Mouse (Mus musculus) adrenal gland, adult 2 months (tissue): ENCODE data around the gene Apobr. TPM values are rescaled to one million over a fixed set of nuclear protein-coding genes. Genes with fewer than 3 reads are reported as not detected.

ENCODE experiments used
- microRNA-seq, 2 experiments: library from miRNA; unstranded; fragments of <30 nt; microRNA quantifications; one replicate each; pipeline ENCODE4 v1.2.0; 2021
- polyA plus RNA-seq: library from polyadenylated mRNA; depleted of rRNA; stranded (reverse); fragments of >200 nt; gene quantifications from 2 replicates; pipeline ENCODE4 v1.2.3, GENCODE M21; 2012; rRNA removed
- total RNA-seq, 2 experiments: library from RNA; stranded (reverse); gene quantifications; 2 replicates each; pipeline ENCODE4 v1.2.3; 2021

Apobr gene
- total and polyA plus RNA-seq, 3 experiments = 2.0 to 5.3 (median 4.7) TPM

Small RNAs within 50 kb of the gene (microRNA-seq; reads per million reads assigned to microRNA genes)
- gene Mir7059 = 0.88 to 2.1 reads per million in 2 experiments

Other genes starting within 250 kb of the Apobr start
- 1 to 10 TPM in 1 of 2 experiments, under 1 TPM in 1; 0.43 to 1.1 TPM for gene Lat, start 215.4 kb upstream of the Apobr start, total RNA-seq
- gene Lat, start 215.4 kb upstream of the Apobr start, polyA plus RNA-seq = 1.2 and 2.0 TPM in 2 replicates
- gene Spns1, start 207.5 kb upstream of the Apobr start, total RNA-seq = 10 to 100 TPM; 31.3 to 39.0 TPM
- 223 and 234 TPM in 2 replicates for gene Spns1, start 207.5 kb upstream of the Apobr start, polyA plus RNA-seq
- 1 to 10 TPM; 5.6 to 8.2 TPM for gene Nfatc2ip, start 188.2 kb upstream of the Apobr start, total RNA-seq
- gene Nfatc2ip, start 188.2 kb upstream of the Apobr start, polyA plus RNA-seq = 4.9 and 5.4 TPM in 2 replicates
- gene Cd19, start 170.1 kb upstream of the Apobr start, total RNA-seq = under 1 TPM; 0.24 to 0.29 TPM
- 0.50 and 0.73 TPM in 2 replicates for gene Cd19, start 170.1 kb upstream of the Apobr start, polyA plus RNA-seq
- gene Rabep2, start 156.2 kb upstream of the Apobr start, total RNA-seq = 10 to 100 TPM; 39.5 to 73.6 TPM
- gene Rabep2, start 156.2 kb upstream of the Apobr start, polyA plus RNA-seq = 55.5 and 69.8 TPM in 2 replicates
- not detected for gene Atp2a1, start 121.8 kb upstream of the Apobr start, total RNA-seq
- not detected in 2 replicates for gene Atp2a1, start 121.8 kb upstream of the Apobr start, polyA plus RNA-seq
- 10 to 100 TPM; 54.4 to 61.2 TPM for gene Sh2b1, start 109.5 kb upstream of the Apobr start, total RNA-seq
- gene Sh2b1, start 109.5 kb upstream of the Apobr start, polyA plus RNA-seq = 90.7 and 93.9 TPM in 2 replicates
- 100 to 1,000 TPM; 217 to 239 TPM for gene Tufm, start 97.6 kb upstream of the Apobr start, total RNA-seq
- gene Tufm, start 97.6 kb upstream of the Apobr start, polyA plus RNA-seq = 236 and 278 TPM in 2 replicates
- 100 to 1,000 TPM in 1 of 2 experiments, 10 to 100 TPM in 1; 83.7 to 108 TPM for gene Atxn2l, start 81.5 kb upstream of the Apobr start, total RNA-seq
- gene Atxn2l, start 81.5 kb upstream of the Apobr start, polyA plus RNA-seq = 454 and 474 TPM in 2 replicates
- gene Eif3c, start 18.5 kb upstream of the Apobr start, total RNA-seq = 100 to 1,000 TPM; 236 to 240 TPM
- gene Eif3c, start 18.5 kb upstream of the Apobr start, polyA plus RNA-seq = 97.2 and 133 TPM in 2 replicates
- 10 to 100 TPM; 33.2 to 47.4 TPM for gene Cln3, start 875 bp downstream of the Apobr start, total RNA-seq
- gene Cln3, start 875 bp downstream of the Apobr start, polyA plus RNA-seq = 52.8 and 56.1 TPM in 2 replicates
- not detected for gene Il27, start 10.0 kb downstream of the Apobr start, total RNA-seq
- gene Il27, start 10.0 kb downstream of the Apobr start, polyA plus RNA-seq = 0.13 and 0.19 TPM in 2 replicates
- gene Nupr1, start 45.9 kb downstream of the Apobr start, total RNA-seq = 10 to 100 TPM; 22.9 to 26.3 TPM
- 2.8 and 4.4 TPM in 2 replicates for gene Nupr1, start 45.9 kb downstream of the Apobr start, polyA plus RNA-seq
- gene Sgf29, start 64.4 kb downstream of the Apobr start, total RNA-seq = 10 to 100 TPM; 39.9 to 49.7 TPM
- 64.5 and 74.4 TPM in 2 replicates for gene Sgf29, start 64.4 kb downstream of the Apobr start, polyA plus RNA-seq
- gene Sult1a1, start 91.5 kb downstream of the Apobr start, total RNA-seq = 10 to 100 TPM; 48.1 to 52.7 TPM
- 29.3 and 34.3 TPM in 2 replicates for gene Sult1a1, start 91.5 kb downstream of the Apobr start, polyA plus RNA-seq
- 100 to 1,000 TPM; 101 to 104 TPM for gene Bola2, start 110.5 kb downstream of the Apobr start, total RNA-seq
- gene Bola2, start 110.5 kb downstream of the Apobr start, polyA plus RNA-seq = 44.1 and 48.7 TPM in 2 replicates
- 10 to 100 TPM; 11.3 to 13.5 TPM for gene Slx1b, start 110.8 kb downstream of the Apobr start, total RNA-seq
- 35.0 and 35.7 TPM in 2 replicates for gene Slx1b, start 110.8 kb downstream of the Apobr start, polyA plus RNA-seq
- gene Coro1a, start 122.8 kb downstream of the Apobr start, total RNA-seq = 10 to 100 TPM; 11.6 to 24.3 TPM
- gene Coro1a, start 122.8 kb downstream of the Apobr start, polyA plus RNA-seq = 49.5 and 67.1 TPM in 2 replicates
- gene Mapk3, start 174.7 kb downstream of the Apobr start, total RNA-seq = 100 to 1,000 TPM; 139 to 169 TPM
- gene Mapk3, start 174.7 kb downstream of the Apobr start, polyA plus RNA-seq = 242 and 299 TPM in 2 replicates
- 1 to 10 TPM; 2.4 TPM for gene Gdpd3, start 181.4 kb downstream of the Apobr start, total RNA-seq
- gene Gdpd3, start 181.4 kb downstream of the Apobr start, polyA plus RNA-seq = 10.2 and 10.3 TPM in 2 replicates
- 100 to 1,000 TPM in 1 of 2 experiments, 10 to 100 TPM in 1; 92.8 to 136 TPM for gene Ypel3, start 192.0 kb downstream of the Apobr start, total RNA-seq
- 970 and 1,207 TPM in 2 replicates for gene Ypel3, start 192.0 kb downstream of the Apobr start, polyA plus RNA-seq
- under 1 TPM; 0.31 to 0.75 TPM for gene Tbx6, start 196.5 kb downstream of the Apobr start, total RNA-seq
- 3.4 and 3.7 TPM in 2 replicates for gene Tbx6, start 196.5 kb downstream of the Apobr start, polyA plus RNA-seq
- gene Ppp4c, start 207.6 kb downstream of the Apobr start, total RNA-seq = 10 to 100 TPM; 77.4 to 86.0 TPM
- gene Ppp4c, start 207.6 kb downstream of the Apobr start, polyA plus RNA-seq = 89.8 and 92.4 TPM in 2 replicates
- gene Fam57b, start 212.7 kb downstream of the Apobr start, total RNA-seq = 10 to 100 TPM; 16.4 to 21.0 TPM
- 27.8 and 40.9 TPM in 2 replicates for gene Fam57b, start 212.7 kb downstream of the Apobr start, polyA plus RNA-seq
- gene 4930451I11Rik, start 246.7 kb downstream of the Apobr start, total RNA-seq = not detected
- not detected in 2 replicates for gene 4930451I11Rik, start 246.7 kb downstream of the Apobr start, polyA plus RNA-seq